Mouse (Mus musculus) ovary, adult 2 months (tissue): ENCODE results near the gene Slc39a11. TPM values are rescaled to one million over a fixed set of nuclear protein-coding genes. Genes with fewer than 3 reads are reported as not detected.

Experiments used
- polyA plus RNA-seq: library from polyadenylated mRNA; depleted of rRNA; stranded (reverse); fragments of >200 nt; gene quantifications from 2 replicates; pipeline ENCODE4 v1.2.3, GENCODE M21; 2012; rRNA removed

The Slc39a11 gene
- polyA plus RNA-seq, result 24.7 and 36.0 TPM in 2 replicates

DNA sequence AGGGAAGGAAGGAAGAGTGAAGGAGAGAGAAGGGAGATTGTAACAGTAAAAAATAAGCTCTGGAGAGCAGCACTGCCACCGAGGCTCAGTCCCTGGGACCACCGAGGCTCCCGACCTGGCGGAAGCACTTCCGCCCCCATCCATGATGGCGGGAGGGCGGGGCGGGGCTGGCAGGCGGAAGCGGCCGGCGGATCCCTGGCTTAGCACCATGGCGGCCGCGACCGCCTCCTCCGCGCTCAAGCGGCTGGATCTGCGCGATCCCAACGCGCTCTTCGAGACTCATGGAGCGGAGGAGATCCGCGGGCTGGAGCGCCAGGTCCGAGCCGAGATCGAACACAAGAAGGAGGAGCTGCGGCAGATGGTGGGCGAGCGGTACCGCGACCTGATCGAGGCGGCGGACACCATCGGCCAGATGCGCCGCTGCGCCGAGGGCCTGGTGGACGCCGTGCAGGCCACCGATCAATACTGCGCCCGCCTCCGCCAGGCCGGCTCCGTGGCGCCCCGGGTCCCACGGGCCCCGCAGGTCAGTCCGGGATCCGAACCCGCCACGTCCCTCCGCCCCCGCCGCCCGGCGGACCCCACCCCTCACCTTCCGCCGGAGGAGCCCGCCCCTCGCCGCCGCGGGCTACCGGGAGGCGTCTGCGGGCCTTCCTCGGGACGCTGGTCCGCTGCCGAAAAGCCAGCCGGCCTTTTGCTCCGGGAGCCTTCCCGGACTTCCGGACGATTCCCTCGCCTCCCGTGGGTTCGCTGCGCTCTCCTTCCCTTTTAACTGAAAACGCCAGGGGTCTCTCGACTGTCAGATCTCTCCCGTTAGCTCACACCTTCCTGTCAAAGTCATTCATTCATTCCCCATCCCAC lies at the start of gene Slc39a11:
TSS of gene Slc39a11 (minus strand) at position 727 of the 858 bp plus-strand sequence.

DNA sequence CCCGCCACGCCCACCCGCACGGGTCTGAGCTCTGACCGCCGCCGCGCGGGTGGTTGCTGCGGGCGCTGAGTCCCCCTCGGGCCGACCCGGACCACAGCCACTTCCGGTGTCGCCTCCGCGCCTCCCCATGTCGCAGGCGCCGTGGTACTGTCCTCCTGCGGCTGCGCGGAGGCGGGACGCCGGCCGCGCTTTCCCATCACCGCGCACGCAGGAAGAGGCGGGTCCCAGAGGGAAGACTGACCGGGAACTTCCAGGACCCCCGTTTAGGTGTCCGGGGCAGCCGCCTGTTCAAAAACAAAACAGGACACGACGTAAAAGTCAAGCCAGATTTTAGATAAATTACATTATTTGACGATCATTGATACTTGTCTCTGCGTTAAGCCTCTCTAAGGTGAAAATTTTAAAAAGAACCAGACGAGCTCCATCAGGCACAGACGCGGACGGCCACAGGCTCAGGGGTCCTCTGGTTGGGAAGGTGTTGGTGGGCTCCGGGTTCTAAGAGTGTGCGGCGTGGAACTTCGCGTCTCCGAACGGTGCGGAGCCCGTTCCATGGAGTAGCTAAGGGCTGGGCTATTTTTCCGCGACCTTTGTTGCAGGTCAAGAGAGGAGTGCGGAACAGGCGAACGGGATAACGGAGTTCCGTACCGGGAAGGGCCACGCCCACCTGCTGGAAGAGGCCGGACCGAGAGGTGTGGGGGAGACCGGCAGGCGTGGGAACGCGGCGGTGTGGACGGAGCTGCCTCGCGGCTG lies 34.3 kb upstream of the Slc39a11 start, which contains the start of the genes Fam104a and D11Wsu47e:
TSS of gene Fam104a (minus strand) at position 199 of the 750 bp plus-strand sequence.
TSS of gene D11Wsu47e (plus strand) at position 456 of the 750 bp plus-strand sequence.

DNA sequence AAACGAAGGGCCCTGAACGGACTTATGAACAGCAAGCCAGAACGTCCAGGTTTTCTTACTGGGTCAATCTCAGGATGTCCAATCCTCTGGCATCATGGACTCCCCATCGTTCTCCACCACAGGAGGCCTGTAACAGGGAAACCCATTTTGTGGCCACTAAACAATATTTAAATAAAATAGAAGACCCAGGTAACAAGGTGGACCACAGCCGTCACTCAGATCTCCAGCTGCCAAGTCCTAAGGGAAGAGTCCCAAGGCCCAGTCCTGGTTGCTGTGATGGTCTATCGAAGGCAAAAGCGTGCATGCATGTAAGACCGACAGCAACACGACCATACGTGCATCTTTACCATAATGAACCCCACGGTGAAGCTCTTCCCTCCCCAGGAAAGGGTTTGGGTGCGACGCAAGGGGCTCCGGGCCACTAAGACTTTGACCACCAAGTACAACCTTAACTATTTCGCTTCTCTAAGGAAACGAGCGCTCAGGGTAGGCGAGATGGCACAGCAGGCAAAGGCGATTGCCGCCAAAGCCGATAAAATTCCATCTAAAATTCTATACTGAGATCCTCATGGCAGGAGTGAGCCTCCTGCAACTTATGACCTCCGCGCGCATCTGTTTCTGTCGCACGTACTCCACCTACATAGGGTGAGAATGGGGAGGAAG lies 1.1 kb downstream of the Slc39a11 start, which contains the start of gene Cog1:
TSS of gene Cog1 (plus strand) at position 480 of the 663 bp plus-strand sequence.

DNA sequence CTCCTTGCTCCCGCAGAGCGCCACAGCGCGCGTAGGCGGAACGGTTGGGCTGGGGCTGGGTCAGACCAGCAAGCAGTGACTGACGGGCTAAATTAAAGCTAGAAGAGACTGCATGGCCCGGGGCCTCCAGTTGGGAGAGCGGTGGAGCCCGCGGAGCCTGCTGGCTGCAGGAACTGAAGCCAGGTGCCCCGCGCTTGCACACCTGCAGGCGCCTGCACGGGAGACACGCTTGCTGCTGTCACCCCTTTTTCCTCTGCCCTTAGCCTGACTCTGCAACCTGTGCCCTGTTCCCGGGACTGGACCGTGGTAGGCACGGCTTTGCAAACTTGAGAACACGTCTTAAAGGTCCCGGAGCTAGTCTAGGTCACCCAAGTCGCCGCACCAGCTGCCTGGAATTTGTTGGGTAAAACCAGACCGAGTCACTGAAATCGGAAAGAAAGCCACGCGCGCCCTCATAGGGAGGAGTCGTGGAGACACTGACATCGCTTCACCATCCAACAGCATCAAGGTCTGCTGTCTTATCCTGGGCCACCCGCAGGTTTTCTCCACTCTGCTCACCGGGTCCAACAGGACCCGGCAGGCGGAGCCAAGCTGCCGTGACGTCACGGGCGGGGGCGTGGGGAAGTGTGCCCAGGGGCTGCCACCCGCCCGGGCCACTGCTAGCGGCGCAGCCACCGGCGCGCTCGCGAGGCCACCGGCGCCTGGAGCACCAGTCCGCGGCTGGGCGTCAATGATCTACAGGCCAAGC lies 31.0 kb downstream of the Slc39a11 start, which contains the start of gene Sstr2:
TSS of gene Sstr2 (plus strand) at position 671 of the 748 bp plus-strand sequence.

Other genes starting within 250 kb of the Slc39a11 start
- gene Sstr2, start 30.7 kb downstream of the Slc39a11 start, polyA plus RNA-seq, result 0.51 and 1.1 TPM in 2 replicates
- gene Cog1, start 910 bp downstream of the Slc39a11 start, polyA plus RNA-seq, result 53.4 and 53.5 TPM in 2 replicates
- gene Fam104a, start 34.1 kb upstream of the Slc39a11 start, polyA plus RNA-seq, result 45.0 and 49.7 TPM in 2 replicates
- gene D11Wsu47e, start 34.3 kb upstream of the Slc39a11 start, polyA plus RNA-seq, result 11.2 and 13.2 TPM in 2 replicates
- 15.8 and 18.7 TPM in 2 replicates for gene Cpsf4l, start 59.9 kb upstream of the Slc39a11 start, polyA plus RNA-seq
- 55.9 and 65.4 TPM in 2 replicates for gene Cdc42ep4, start 101.8 kb upstream of the Slc39a11 start, polyA plus RNA-seq